Mouse (Mus musculus): ENCODE data around the gene Ddost. TPM values are rescaled to one million over a fixed set of nuclear protein-coding genes. Genes with fewer than 3 reads are reported as not detected.

Ddost gene
- total RNA-seq, 4 experiments from 2014 or later = 90.5 to 99.3 (median 97.2) TPM

Small RNA genes within 50 kb of the gene (microRNA-seq; reads per million reads assigned to microRNA genes)
- gene Gm27646 (0 reads per million in 2 experiments), gene Mir7019 (18.4 to 20.7 reads per million in 2 experiments)

Other genes starting within 250 kb of the Ddost start
- 100 to 1,000 TPM; 184 to 200 (median 196) TPM for gene Hp1bp3, start 88.4 kb upstream of the Ddost start, total RNA-seq (2022)
- gene Sh2d5, start 54.3 kb upstream of the Ddost start, total RNA-seq (2022) = 10 to 100 TPM; 52.0 to 60.0 (median 56.8) TPM
- gene Kif17, start 54.3 kb upstream of the Ddost start, total RNA-seq (2022) = 10 to 100 TPM; 20.7 to 27.0 (median 23.2) TPM
- 100 to 1,000 TPM; 264 to 292 (median 274) TPM for gene Pink1, start 21.6 kb downstream of the Ddost start, total RNA-seq (2022)
- 1 to 10 TPM; 2.0 to 3.2 (median 2.7) TPM for gene Cda, start 63.3 kb downstream of the Ddost start, total RNA-seq (2022)
- 10 to 100 TPM; 26.4 to 30.9 (median 30.1) TPM for gene Fam43b, start 91.8 kb downstream of the Ddost start, total RNA-seq (2022)
- gene Mul1, start 129.9 kb downstream of the Ddost start, total RNA-seq (2022) = 10 to 100 TPM; 51.3 to 62.9 (median 55.8) TPM
- gene Camk2n1, start 149.6 kb downstream of the Ddost start, total RNA-seq (2022) = 100 to 1,000 TPM; 317 to 356 (median 337) TPM